Mouse (Mus musculus) cerebellum, adult 2 months (tissue): ENCODE data around the gene Hs2st1.

Source experiments
- CTCF ChIP-seq: fragments of 200-500 bp; IDR thresholded peaks from 2 replicates; pipeline ENCODE4 v1.5.1; 2011; ENCODE audit warnings: low read depth, mild to moderate bottlenecking, control low read depth, low read length, moderate library complexity, borderline replicate concordance; ENCODE audit not compliant: insufficient read depth
- POLR2A ChIP-seq: fragments of 200-500 bp; IDR thresholded peaks from 2 replicates; pipeline ENCODE4 v1.6.1; 2011; ENCODE audit warnings: low read length, control low read depth, borderline replicate concordance; ENCODE audit not compliant: insufficient read depth

- TF ChIP-seq POLR2A (no peak), CTCF (no peak)
Observed at GRCm38 (mm10) chr3:144553942-144554341, 16.0 kb downstream of the Hs2st1 start.
